Mouse (Mus musculus) small intestine, adult 2 months (tissue): Measurements from ENCODE around the gene C1ql1. TPM values are rescaled to one million over a fixed set of nuclear protein-coding genes. Genes with fewer than 3 reads are reported as not detected.

ENCODE experiments used
- H3K27ac ChIP-seq: fragments of 200-500 bp; 2 replicates; pipeline ENCODE4 v1.5.1; 2012; ENCODE audit warnings: low read depth, low read length, control low read depth, inconsistent platforms; ENCODE audit not compliant: insufficient read depth
- H3K27me3 ChIP-seq: fragments of 200-500 bp; 2 replicates; pipeline ENCODE4 v1.6.1; 2012; ENCODE audit warnings: mild to moderate bottlenecking, moderate library complexity, low read length, inconsistent platforms; ENCODE audit not compliant: control insufficient read depth, insufficient read depth
- H3K36me3 ChIP-seq: fragments of 200-500 bp; 2 replicates; pipeline ENCODE4 v1.6.1; 2012; ENCODE audit warnings: mild to moderate bottlenecking, low read length, control low read depth, inconsistent platforms; ENCODE audit not compliant: control insufficient read depth, insufficient read depth
- H3K4me1 ChIP-seq: fragments of 200-500 bp; 2 replicates; pipeline ENCODE4 v1.6.1; 2012; ENCODE audit warnings: low read length, inconsistent platforms, mixed read lengths; ENCODE audit not compliant: control insufficient read depth, insufficient read depth, insufficient read length
- H3K4me3 ChIP-seq: fragments of 200-500 bp; 2 replicates; pipeline ENCODE4 v1.5.1; 2012; ENCODE audit warnings: low read depth, mild to moderate bottlenecking, control low read depth, inconsistent platforms, low read length, moderate library complexity
- CTCF ChIP-seq: fragments of 200-500 bp; IDR thresholded peaks from 2 replicates; pipeline ENCODE4 v1.5.1; 2012; ENCODE audit warnings: low read depth, mild to moderate bottlenecking, control low read depth, inconsistent platforms, low read length, moderate library complexity, mixed read lengths; ENCODE audit not compliant: insufficient replicate concordance, insufficient read length; ENCODE audit errors: extremely low read depth
- POLR2A ChIP-seq: fragments of 200-500 bp; IDR thresholded peaks from 2 replicates; pipeline ENCODE4 v1.6.1; 2012; ENCODE audit warnings: low read depth, mild to moderate bottlenecking, control low read depth, inconsistent platforms, low read length, moderate library complexity
- whole genome bisulfite sequencing: fragments of 180-500 bp; shearing (Covaris S2); methylation state at CpG from one replicate; pipeline ENCODE4 v1.1.7; 2018; 5-methylcytosine and 5-hydroxymethylcytosine counted together
- polyA plus RNA-seq: library from polyadenylated mRNA; depleted of rRNA; stranded (reverse); fragments of >200 nt; gene quantifications from 2 replicates; pipeline ENCODE4 v1.2.3, GENCODE M21; 2012; rRNA removed

C1ql1 gene
- polyA plus RNA-seq, 1 experiment: 0.70 TPM

- Histone ChIP-seq H3K36me3 (no peaks in the 10 kb centered on the region), H3K4me3 (no peak overlapping the region), H3K4me1 (peaks cover 3% of the 10 kb centered on the region; the same call in 1 of the 2 replicates), H3K27me3 (no peaks in the 10 kb centered on the region), H3K27ac (no peak overlapping the region)
- WGBS: 75% methylated on average over 9 of the region's 9 CpGs
- TF ChIP-seq POLR2A (no peak), CTCF (no peak)
Observed at GRCm38 (mm10) chr11:102898408-102898807, 48.1 kb downstream of the C1ql1 start.

DNA sequence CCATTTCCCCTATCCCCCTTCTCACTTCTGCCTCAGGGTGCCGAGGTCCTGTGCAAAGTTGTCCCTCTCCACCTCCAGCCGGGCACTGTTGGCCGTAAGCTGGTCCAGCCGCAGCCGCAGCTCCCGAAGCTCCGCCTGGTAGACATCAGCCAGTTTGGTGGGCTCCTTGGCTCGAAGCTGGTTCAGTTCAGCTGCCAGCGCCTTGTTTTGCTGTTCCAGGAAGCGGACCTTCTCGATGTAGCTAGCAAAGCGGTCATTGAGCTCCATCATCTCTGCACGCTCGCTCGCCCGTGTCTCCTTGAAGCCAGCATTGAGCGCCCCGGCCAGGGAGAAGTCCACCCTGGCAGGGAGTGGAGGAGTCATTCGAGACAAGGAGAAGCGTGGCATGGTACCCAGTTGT is 49.8 kb downstream of the C1ql1 start:
- no peak overlapping the region for H3K4me3 ChIP-seq
- TF ChIP-seq POLR2A (no peak), CTCF (no peak)
- H3K27me3 ChIP-seq: no peaks in the 10 kb centered on the region
- no peak overlapping the region for H3K27ac ChIP-seq
- H3K4me1 ChIP-seq: peaks cover 7% of the 10 kb centered on the region; the same call in 1 of the 2 replicates
- no peaks in the 10 kb centered on the region for H3K36me3 ChIP-seq
- WGBS: 81% methylated on average over 20 of the region's 20 CpGs

- TF ChIP-seq CTCF (no peak), POLR2A (no peak)
- H3K27ac ChIP-seq: no peak overlapping the region
- 47% methylated on average over 9 of the region's 9 CpGs for WGBS
- H3K36me3 ChIP-seq: no peaks in the 10 kb centered on the region
- H3K4me1 ChIP-seq: peaks cover 7% of the 10 kb centered on the region; the same call in 1 of the 2 replicates
- no peaks in the 10 kb centered on the region for H3K27me3 ChIP-seq
- no peak overlapping the region for H3K4me3 ChIP-seq
Observed at GRCm38 (mm10) chr11:102895779-102896178, 50.7 kb downstream of the C1ql1 start.

DNA sequence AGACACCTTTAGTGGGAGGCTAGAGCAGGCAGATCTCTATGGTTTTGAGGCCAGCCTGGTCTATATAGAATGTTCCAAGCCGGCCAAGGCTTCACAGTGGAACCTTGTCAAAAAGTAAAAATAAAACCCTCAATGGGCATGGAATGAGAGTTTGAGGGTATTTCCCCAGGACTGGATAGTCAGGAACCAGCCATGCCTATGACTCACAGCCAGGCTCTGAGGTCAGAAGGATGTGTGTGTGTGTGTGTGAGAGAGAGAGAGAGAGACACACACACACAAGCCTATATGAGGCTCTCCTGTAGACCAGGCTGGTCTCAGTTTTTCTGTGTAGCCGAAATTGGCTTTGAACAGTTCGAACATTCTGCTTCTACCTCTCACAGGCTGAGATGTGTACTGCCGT is 51.8 kb downstream of the C1ql1 start:
- Histone ChIP-seq H3K4me3 (no peak overlapping the region), H3K4me1 (peaks cover 7% of the 10 kb centered on the region; the same call in 1 of the 2 replicates), H3K36me3 (no peaks in the 10 kb centered on the region), H3K27ac (no peak overlapping the region), H3K27me3 (no peaks in the 10 kb centered on the region)
- WGBS: 92% methylated on average over 4 of the region's 4 CpGs
- TF ChIP-seq CTCF: no peak
- no peak for TF ChIP-seq POLR2A

DNA sequence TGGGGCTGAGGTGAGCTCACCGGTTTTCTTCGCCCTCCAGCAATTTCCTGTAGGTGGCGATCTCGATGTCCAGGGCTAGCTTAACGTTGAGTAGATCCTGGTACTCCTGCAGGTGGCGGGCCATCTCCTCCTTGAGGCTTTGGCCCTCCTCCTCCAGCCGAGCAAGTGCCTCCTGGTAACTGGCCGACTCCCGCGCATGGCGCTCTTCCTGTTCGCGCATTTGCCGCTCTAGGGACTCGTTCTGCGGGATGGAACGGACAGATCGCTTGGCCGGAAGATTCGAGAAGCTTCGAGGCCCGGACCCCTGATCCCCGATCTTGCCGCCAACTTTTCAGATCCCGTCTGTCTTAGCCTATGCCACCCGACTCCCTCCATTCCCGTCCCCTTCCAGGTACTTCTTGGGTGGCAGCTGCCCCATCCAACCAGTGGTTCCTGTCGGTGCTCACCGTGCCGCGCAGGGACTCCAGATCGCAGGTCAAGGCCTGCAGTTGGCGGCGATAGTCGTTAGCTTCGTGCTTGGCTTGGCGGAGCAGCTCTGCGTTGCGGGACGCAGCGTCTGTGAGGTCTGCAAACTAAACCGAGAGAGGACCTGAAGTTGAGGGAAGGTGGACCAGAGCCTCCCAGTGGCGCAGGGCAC is 53.4 kb downstream of the C1ql1 start:
- Histone ChIP-seq H3K4me1 (peaks cover 7% of the 10 kb centered on the region; the same call in 1 of the 2 replicates), H3K27ac (no peak overlapping the region), H3K4me3 (peak overlapping the region; percentile 62), H3K36me3 (no peaks in the 10 kb centered on the region), H3K27me3 (no peaks in the 10 kb centered on the region)
- TF ChIP-seq CTCF (peak; percentile 91), POLR2A (no peak)
- WGBS: 3% methylated on average over 43 of the region's 43 CpGs

- Histone ChIP-seq H3K27me3 (no peaks in the 10 kb centered on the region), H3K4me3 (no peak overlapping the region), H3K36me3 (no peaks in the 10 kb centered on the region), H3K4me1 (peaks cover 10% of the 10 kb centered on the region; the same call in 1 of the 2 replicates), H3K27ac (no peak overlapping the region)
- TF ChIP-seq CTCF (no peak), POLR2A (no peak)
- WGBS: 73% methylated on average over 5 of the region's 5 CpGs
Observed at GRCm38 (mm10) chr11:102890096-102890495, 56.4 kb downstream of the C1ql1 start.

Other genes starting within 250 kb of the C1ql1 start
- gene Ccdc43, start 248.9 kb downstream of the C1ql1 start, polyA plus RNA-seq: 1.4 and 2.5 TPM in 2 replicates
- 3.1 TPM in 2 replicates for gene Adam11, start 185.2 kb downstream of the C1ql1 start, polyA plus RNA-seq
- gene Gjc1, start 127.0 kb downstream of the C1ql1 start, polyA plus RNA-seq: 0.70 and 1.4 TPM in 2 replicates
- gene Higd1b, start 110.8 kb downstream of the C1ql1 start, polyA plus RNA-seq: 0.34 TPM in 1 of 2 replicates, not detected in the other
- 30.7 and 57.1 TPM in 2 replicates for gene Eftud2, start 65.7 kb downstream of the C1ql1 start, polyA plus RNA-seq
- gene Ccdc103, start 65.5 kb downstream of the C1ql1 start, polyA plus RNA-seq: not detected in 2 replicates
- not detected in 2 replicates for gene Fam187a, start 61.5 kb downstream of the C1ql1 start, polyA plus RNA-seq
- 0.30 and 0.65 TPM in 2 replicates for gene Gfap, start 45.8 kb downstream of the C1ql1 start, polyA plus RNA-seq
- gene Kif18b, start 21.6 kb downstream of the C1ql1 start, polyA plus RNA-seq: 2.2 and 5.0 TPM in 2 replicates
- 16.8 and 34.1 TPM in 2 replicates for gene Nmt1, start 81.5 kb upstream of the C1ql1 start, polyA plus RNA-seq
- 29.3 and 57.7 TPM in 2 replicates for gene Dcakd, start 81.6 kb upstream of the C1ql1 start, polyA plus RNA-seq
- gene Plcd3, start 155.0 kb upstream of the C1ql1 start, polyA plus RNA-seq: 3.1 and 4.8 TPM in 2 replicates
- gene Acbd4, start 155.0 kb upstream of the C1ql1 start, polyA plus RNA-seq: 89.3 and 234 TPM in 2 replicates
- 4.3 and 11.4 TPM in 2 replicates for gene Hexim1, start 169.5 kb upstream of the C1ql1 start, polyA plus RNA-seq
- 0.86 and 2.2 TPM in 2 replicates for gene Hexim2, start 185.7 kb upstream of the C1ql1 start, polyA plus RNA-seq
- gene Fmnl1, start 224.4 kb upstream of the C1ql1 start, polyA plus RNA-seq: 7.1 and 8.4 TPM in 2 replicates